Mouse (Mus musculus) CH12F3 (cell line): ENCODE data around the gene Vcam1.

Experiments used
- in situ Hi-C: fragments of 300-500 bp; cut with MboI; formaldehyde crosslinking; loops from 2 replicates; pipeline ENCODE4 v1.14.3; 2020; ENCODE audit warnings: low sequenced_read_pairs

Vcam1 gene

DNA sequence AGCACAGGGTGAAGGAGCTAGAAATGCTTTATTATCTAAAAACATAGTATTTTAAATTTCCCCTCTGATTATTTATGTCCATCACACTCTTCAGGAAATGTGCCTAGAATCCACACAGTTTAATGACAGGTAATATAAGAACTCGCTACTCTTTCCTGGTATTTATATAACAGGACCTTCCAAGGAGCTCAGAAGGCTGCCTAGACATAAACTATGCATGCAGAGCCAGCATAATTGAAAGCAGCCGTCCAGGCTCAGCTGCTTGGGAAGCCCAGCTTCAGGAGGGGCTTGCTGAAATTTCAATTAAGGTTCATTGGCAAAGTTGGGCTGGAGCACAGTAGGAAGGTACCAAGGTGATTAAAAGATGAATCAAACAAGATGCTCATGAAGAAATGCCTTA, 2.2 kb downstream of the Vcam1 start:
- in situ Hi-C loops, result no loop called here

GRCm38 (mm10) chr3:116126508-116127190, 2.8 kb downstream of the Vcam1 start:
- in situ Hi-C loops, result no loop called here

GRCm38 (mm10) chr3:116126070-116126469, 3.4 kb downstream of the Vcam1 start:
- in situ Hi-C loops, result no loop called here

DNA sequence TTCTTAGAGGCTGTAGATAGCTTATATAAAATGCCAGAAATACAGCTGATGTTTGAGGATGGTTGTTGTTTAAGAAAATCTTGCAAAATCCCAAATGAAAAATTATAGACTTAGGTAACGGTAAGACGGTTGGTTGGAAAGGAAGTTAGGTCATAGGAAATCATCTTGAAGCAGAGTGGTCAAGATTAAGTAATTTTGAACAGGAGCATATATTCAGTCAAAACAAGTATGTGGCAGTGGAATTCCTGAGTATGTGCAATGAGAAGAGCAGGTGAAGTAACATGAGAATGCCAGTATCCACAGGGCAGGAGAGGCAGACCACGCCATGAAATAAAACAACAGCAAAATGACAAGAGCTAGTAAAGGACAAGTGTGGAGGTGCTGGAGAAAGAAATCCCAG, 5.7 kb downstream of the Vcam1 start:
- in situ Hi-C loops, result no loop called here

DNA sequence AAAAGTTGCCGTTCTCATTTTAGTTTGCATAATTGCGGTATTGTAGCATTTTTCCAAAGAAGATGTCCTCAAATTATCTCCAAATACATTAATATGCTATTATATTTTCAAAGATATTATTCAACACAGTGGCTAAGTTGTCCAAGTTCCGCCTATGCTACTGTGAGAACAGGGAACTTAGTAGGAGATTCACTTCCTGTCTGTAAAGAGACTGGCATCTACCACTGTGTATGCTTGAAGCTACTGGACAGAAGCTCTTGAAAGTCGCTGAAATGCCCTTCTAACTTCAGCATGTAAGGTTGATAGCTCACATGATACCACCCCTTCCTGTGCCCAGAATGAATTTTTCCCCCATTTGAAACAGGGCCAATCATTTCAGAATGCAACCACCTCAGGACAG, 6.8 kb downstream of the Vcam1 start:
- in situ Hi-C loops, result no loop called here

- in situ Hi-C loops, result no loop called here
Observed at GRCm38 (mm10) chr3:116121026-116121425, 8.5 kb downstream of the Vcam1 start.

DNA sequence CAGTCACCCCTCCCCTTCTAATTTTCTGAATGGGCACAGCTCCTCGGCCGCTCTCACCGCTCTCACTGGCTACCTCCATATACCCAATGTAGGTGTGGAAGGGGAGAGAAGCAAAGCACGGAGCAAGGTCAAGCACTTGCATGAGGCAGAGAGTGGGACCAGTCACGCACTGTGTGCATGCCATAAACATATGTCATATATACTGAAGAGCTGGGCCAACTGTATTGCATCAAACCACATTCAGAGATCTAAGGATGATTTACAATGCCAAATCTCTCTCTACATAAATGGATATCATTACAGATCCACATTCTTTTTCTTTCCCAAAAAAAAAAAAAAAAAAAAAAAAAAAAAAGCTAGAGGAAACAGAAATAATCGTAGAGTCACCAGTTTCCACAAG, 9.1 kb downstream of the Vcam1 start:
- in situ Hi-C loops, result no loop called here

DNA sequence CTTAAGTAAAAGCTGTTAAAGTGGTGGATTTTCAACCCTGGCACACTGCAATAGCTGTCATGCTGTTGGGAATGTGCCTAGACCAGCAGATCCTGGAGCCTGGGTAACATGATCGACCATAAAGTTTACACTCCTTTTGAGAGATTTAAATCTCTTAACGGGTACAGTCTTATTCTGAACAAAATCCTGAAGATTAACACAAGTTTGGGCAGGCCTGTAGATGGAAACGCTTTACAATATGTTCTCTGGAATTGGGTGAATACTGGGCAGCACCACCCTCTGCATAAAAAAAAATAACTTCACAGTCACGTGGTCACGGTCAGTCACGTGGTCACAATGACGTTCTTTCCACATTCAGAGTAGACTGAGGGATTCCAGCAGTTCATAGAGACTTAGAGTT, 10.3 kb downstream of the Vcam1 start:
- in situ Hi-C loops, result no loop called here

DNA sequence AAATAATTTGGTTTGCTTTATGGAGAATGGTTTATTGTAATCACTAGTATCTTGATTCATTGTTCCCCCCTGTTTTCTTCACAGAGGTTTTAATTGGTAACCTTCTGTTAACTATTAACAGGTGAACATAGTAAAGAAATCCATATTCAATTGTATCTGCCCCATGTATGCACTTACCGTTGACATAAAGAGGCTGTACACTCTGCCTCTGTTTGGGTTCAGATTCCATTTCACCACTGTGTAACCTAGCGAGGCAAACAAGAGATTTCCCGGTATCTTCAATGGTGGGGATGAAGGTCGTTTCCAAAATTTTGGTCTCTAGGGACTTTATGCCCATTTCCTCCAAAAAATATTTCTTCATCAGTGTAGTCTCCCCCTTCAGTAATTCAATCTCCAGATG, 12.4 kb downstream of the Vcam1 start:
- in situ Hi-C loops, result no loop called here

DNA sequence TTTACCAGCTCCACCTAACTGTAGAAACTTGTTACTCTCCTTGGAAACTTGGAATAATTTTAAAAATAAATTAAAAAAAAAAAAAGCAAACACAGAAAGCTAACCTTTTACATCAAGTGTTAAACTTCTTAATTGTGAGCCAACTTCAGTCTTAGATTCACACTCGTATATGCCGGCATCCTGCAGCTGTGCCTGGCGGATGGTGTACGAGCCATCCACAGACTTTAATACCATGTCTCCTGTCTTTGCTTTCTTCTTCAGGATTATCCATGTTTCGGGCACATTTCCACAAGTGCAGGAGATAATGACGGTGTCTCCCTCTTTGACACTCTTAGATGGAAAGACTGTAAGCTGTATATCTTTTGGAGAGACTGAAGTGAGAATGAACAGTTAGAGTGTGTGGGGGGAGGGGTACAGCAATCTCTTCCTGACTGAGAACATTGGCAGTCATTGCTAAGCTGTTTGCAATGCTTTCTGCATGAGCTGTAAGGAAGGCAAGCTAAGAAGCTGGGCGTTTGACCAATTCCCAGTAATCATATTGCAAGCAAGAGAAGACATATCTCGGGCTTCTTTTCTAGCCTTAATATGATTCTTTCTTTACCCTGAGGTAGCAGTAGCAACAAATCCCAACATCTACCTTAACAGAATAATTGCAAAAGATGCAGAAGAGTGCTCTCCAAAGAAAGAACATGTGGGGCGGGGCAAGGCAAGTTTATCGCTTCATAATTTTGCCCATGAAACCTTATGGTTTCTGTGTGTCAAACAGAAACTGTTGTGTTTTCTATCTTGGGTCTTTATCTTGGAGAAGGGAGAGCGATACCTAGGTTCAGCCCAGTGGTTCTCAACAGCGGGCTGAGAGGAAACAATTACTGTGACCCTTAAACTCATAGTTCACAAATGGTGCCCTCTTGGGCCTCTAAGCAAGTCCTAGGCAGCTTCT, 15.0 kb downstream of the Vcam1 start:
- in situ Hi-C loops, result no loop called here

DNA sequence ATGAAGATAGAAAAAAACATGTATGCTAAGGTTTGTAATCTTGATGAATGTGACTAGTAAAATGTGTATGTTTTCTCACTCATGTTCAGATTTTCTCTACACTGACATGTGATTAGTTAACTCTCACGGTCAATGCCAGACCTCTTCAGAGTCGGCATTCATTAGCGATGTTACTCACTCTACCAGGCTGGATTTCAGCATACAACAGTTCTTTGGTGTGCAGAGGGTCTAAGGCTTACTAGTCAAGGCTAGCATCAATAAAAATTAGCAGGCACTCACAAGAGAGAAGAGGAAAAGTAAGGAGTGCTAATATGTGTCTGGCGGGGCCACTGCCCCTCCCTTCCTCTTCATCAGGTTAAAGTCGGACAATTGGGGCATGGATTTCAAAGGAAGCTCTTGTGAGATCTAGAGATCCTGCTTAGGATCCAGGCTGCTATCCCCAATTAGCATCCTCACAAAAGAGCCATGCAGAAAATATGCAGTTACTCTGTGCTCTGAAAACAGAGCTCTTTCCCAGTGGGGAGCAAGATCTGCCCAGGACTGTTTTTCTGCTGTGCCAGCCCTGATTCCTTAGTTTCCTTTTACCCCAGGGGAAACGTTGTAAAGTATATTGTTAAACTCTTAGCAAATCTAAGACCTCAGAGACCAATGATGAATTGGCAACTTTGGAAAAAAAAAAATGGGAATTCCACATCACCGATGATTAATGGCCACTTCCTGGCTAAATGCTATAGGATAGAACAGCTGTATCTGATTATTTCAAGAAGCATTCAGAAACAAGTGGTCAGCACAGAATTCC, 15.8 kb downstream of the Vcam1 start:
- in situ Hi-C loops, result no loop called here

GRCm38 (mm10) chr3:116112816-116113405, 16.6 kb downstream of the Vcam1 start:
- in situ Hi-C loops, result no loop called here

GRCm38 (mm10) chr3:116105713-116106112, 23.8 kb downstream of the Vcam1 start:
- in situ Hi-C loops, result no loop called here

DNA sequence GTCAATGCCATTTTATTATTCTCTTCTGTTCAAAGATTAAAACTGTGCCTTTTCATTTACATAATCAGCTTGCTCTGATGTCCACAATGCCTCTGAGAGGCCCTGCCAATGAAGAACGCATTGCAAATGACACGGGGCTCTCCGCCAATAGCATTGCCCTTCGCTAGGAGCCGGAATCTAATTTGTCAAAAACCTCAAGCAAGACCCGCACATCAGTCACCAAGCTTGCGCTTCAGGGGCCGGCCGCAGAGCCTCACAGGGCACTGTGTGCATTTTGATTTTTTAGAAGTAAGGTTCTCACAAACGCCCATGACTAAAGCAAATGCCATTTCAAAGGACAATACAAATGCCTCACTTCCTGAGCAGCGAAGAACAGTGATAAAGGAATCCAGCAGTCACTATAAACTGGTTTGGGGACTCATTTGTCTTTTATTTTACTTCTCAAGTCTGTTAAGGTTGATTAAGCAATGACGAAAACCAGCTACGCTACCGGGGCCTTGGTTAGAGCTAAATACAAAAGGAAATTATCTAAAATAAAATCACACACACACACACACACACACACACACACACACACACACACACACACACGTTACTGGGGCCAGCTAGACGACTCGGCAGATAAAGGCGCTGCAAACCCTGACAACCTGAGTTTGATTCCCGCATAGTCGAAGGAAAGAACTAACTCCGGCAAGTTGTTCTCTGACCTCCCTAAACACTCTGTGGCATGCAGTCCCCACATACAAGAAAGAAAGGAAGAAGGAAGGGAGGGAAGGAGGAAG, 24.4 kb downstream of the Vcam1 start:
- in situ Hi-C loops, result no loop called here

DNA sequence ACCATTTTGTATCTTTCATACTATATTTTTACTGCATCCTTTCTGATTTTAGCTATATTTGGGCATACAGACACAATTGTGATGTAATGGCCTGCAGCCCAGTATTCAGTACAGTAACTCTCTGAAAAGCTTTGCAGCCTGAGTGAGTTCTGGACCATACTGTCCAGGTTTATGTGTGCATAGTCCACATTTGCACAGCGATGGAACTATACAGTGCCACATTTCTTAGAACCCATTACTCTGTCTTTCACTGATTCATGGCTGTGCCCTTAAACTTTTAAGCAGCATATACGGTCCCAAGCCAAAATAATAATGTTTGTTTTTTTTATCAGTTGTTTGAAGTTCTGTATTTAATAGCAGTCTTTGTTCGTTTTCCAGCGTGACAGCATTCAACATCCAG, 25.2 kb downstream of the Vcam1 start:
- in situ Hi-C loops, result no loop called here

GRCm38 (mm10) chr3:116100850-116101249, 28.6 kb downstream of the Vcam1 start:
- in situ Hi-C loops, result no loop called here

DNA sequence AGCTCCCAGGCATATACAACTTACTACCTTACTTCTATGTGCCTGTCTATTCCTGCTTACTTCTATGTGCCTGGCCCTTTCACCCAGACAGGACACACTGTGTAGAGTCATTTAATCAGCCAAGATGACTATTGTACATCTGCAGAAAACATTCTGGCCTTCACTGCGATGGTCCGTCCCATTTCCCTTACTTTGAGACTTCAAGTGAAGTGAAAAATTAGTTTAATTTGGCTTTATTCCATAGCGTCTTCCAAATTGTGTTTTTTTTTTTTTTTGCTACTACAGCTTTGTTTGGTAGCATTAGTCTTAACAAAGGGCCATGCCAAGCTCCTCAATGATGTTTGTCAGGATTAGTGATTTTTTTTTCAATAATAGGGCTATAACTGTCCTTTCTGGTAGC, 33.6 kb downstream of the Vcam1 start:
- in situ Hi-C loops, result no loop called here

GRCm38 (mm10) chr3:116095312-116095711, 34.2 kb downstream of the Vcam1 start:
- in situ Hi-C loops, result no loop called here

GRCm38 (mm10) chr3:116094886-116095285, 34.6 kb downstream of the Vcam1 start:
- in situ Hi-C loops, result no loop called here

DNA sequence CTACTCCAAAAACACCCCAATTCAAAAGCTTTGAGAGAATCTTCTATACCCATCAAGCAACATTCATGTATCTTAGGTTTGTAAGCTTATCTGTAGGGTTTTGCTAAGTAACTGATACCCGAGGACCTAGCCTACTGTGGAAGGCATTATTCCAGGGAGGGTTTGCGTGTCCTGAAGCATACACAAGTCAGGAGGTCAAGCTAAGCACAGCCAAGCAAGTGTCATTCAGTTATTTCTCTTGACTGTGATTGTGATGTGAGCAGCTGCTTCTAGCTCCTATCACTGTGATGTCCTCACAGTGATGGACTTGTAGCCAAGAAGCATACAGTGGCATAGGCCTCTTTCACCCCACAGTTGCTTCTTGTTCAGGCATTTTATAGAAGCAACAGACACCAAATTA, 35.2 kb downstream of the Vcam1 start:
- in situ Hi-C loops, result no loop called here
